Mouse (Mus musculus): ENCODE data around the gene Mbtps1. TPM values are rescaled to one million over a fixed set of nuclear protein-coding genes. Genes with fewer than 3 reads are reported as not detected.

The Mbtps1 gene
- polyA plus RNA-seq, 1 experiment, result 63.9 TPM

GRCm38 (mm10) chr8:119566367-119566766, 7.8 kb upstream of the Mbtps1 start:
- no peaks in the 10 kb centered on the region for H3K9me3 ChIP-seq
- no peaks in the 10 kb centered on the region for H3K27me3 ChIP-seq (replicated peaks)
- no peak for TF ChIP-seq GATA1 (IDR thresholded peaks at IDR 0.05; ENCODE audit: borderline replicate concordance, low read length)
- TF ChIP-seq FLI1 (IDR thresholded peaks at IDR 0.05; ENCODE audit: low read length), result no peak
- H3K4me3 ChIP-seq (replicated peaks), result no peak overlapping the region
- H3K4me1 ChIP-seq, result peaks cover 51% of the 10 kb centered on the region
- peaks cover 89% of the 10 kb centered on the region for H3K36me3 ChIP-seq (replicated peaks; ENCODE audit: low read length)

GRCm38 (mm10) chr8:119563849-119564251, 5.3 kb upstream of the Mbtps1 start:
- H3K27me3 ChIP-seq (replicated peaks), result no peaks in the 10 kb centered on the region
- H3K9me3 ChIP-seq, result no peaks in the 10 kb centered on the region
- TF ChIP-seq GATA1 (IDR thresholded peaks at IDR 0.05; ENCODE audit: borderline replicate concordance, low read length), result no peak
- TF ChIP-seq FLI1 (IDR thresholded peaks at IDR 0.05; ENCODE audit: low read length), result no peak
- H3K4me1 ChIP-seq, result peaks cover 43% of the 10 kb centered on the region
- H3K36me3 ChIP-seq (replicated peaks; ENCODE audit: low read length), result peaks cover 88% of the 10 kb centered on the region
- no peak overlapping the region for H3K4me3 ChIP-seq (replicated peaks)

GRCm38 (mm10) chr8:119559402-119559720, 826 bp upstream of the Mbtps1 start:
- Histone ChIP-seq H3K4me1 (peaks cover 50% of the 10 kb centered on the region), H3K36me3 (replicated peaks; ENCODE audit: low read length) (peaks cover 55% of the 10 kb centered on the region), H3K4me3 (replicated peaks) (peak overlapping the region; percentile 94), H3K9me3 (no peaks in the 10 kb centered on the region), H3K27me3 (replicated peaks) (no peaks in the 10 kb centered on the region)
- TF ChIP-seq FLI1 (IDR thresholded peaks at IDR 0.05; ENCODE audit: low read length) (no peak), GATA1 (IDR thresholded peaks at IDR 0.05; ENCODE audit: borderline replicate concordance, low read length) (no peak)

- Histone ChIP-seq H3K9me3 (no peaks in the 10 kb centered on the region), H3K27me3 (replicated peaks) (no peaks in the 10 kb centered on the region), H3K4me1 (peaks cover 63% of the 10 kb centered on the region), H3K4me3 (replicated peaks) (peak overlapping the region; percentile 94), H3K36me3 (replicated peaks; ENCODE audit: low read length) (peaks cover 42% of the 10 kb centered on the region)
- TF ChIP-seq FLI1 (IDR thresholded peaks at IDR 0.05; ENCODE audit: low read length), result no peak
- no peak for TF ChIP-seq GATA1 (IDR thresholded peaks at IDR 0.05; ENCODE audit: borderline replicate concordance, low read length)
Observed at GRCm38 (mm10) chr8:119557821-119558602, 523 bp downstream of the Mbtps1 start.

- Histone ChIP-seq H3K9me3 (no peaks in the 10 kb centered on the region), H3K4me3 (replicated peaks) (peak overlapping the region; percentile 94), H3K36me3 (replicated peaks; ENCODE audit: low read length) (peaks cover 33% of the 10 kb centered on the region), H3K4me1 (peaks cover 72% of the 10 kb centered on the region), H3K27me3 (replicated peaks) (no peaks in the 10 kb centered on the region)
- no peak for TF ChIP-seq GATA1 (IDR thresholded peaks at IDR 0.05; ENCODE audit: borderline replicate concordance, low read length)
- no peak for TF ChIP-seq FLI1 (IDR thresholded peaks at IDR 0.05; ENCODE audit: low read length)
Observed at GRCm38 (mm10) chr8:119557132-119557531, 1.4 kb downstream of the Mbtps1 start.

- H3K4me1 ChIP-seq, result peaks cover 82% of the 10 kb centered on the region
- TF ChIP-seq FLI1 (IDR thresholded peaks at IDR 0.05; ENCODE audit: low read length), result no peak
- TF ChIP-seq GATA1 (IDR thresholded peaks at IDR 0.05; ENCODE audit: borderline replicate concordance, low read length), result no peak
- no peak overlapping the region for H3K4me3 ChIP-seq (replicated peaks)
- peaks cover 26% of the 10 kb centered on the region for H3K36me3 ChIP-seq (replicated peaks; ENCODE audit: low read length)
- no peaks in the 10 kb centered on the region for H3K27me3 ChIP-seq (replicated peaks)
- H3K9me3 ChIP-seq, result no peaks in the 10 kb centered on the region
Observed at GRCm38 (mm10) chr8:119555861-119556260, 2.7 kb downstream of the Mbtps1 start.

GRCm38 (mm10) chr8:119552967-119553366, 5.6 kb downstream of the Mbtps1 start:
- peaks cover 36% of the 10 kb centered on the region for H3K36me3 ChIP-seq (replicated peaks; ENCODE audit: low read length)
- TF ChIP-seq FLI1 (IDR thresholded peaks at IDR 0.05; ENCODE audit: low read length), result no peak
- no peak for TF ChIP-seq GATA1 (IDR thresholded peaks at IDR 0.05; ENCODE audit: borderline replicate concordance, low read length)
- H3K9me3 ChIP-seq, result no peaks in the 10 kb centered on the region
- H3K27me3 ChIP-seq (replicated peaks), result no peaks in the 10 kb centered on the region
- peaks cover 87% of the 10 kb centered on the region for H3K4me1 ChIP-seq
- H3K4me3 ChIP-seq (replicated peaks), result no peak overlapping the region

GRCm38 (mm10) chr8:119548560-119549113, 9.9 kb downstream of the Mbtps1 start:
- Histone ChIP-seq H3K9me3 (no peaks in the 10 kb centered on the region), H3K4me3 (replicated peaks) (no peak overlapping the region), H3K36me3 (replicated peaks; ENCODE audit: low read length) (peaks cover 68% of the 10 kb centered on the region), H3K27me3 (replicated peaks) (no peaks in the 10 kb centered on the region), H3K4me1 (peaks cover 48% of the 10 kb centered on the region)
- TF ChIP-seq GATA1 (IDR thresholded peaks at IDR 0.05; ENCODE audit: borderline replicate concordance, low read length), result no peak
- no peak for TF ChIP-seq FLI1 (IDR thresholded peaks at IDR 0.05; ENCODE audit: low read length)

GRCm38 (mm10) chr8:119547019-119547691, 11.4 kb downstream of the Mbtps1 start:
- TF ChIP-seq FLI1 (IDR thresholded peaks at IDR 0.05; ENCODE audit: low read length) (no peak), GATA1 (IDR thresholded peaks at IDR 0.05; ENCODE audit: borderline replicate concordance, low read length) (no peak)
- no peaks in the 10 kb centered on the region for H3K27me3 ChIP-seq (replicated peaks)
- peaks cover 82% of the 10 kb centered on the region for H3K36me3 ChIP-seq (replicated peaks; ENCODE audit: low read length)
- H3K4me3 ChIP-seq (replicated peaks), result no peak overlapping the region
- no peaks in the 10 kb centered on the region for H3K9me3 ChIP-seq
- peaks cover 33% of the 10 kb centered on the region for H3K4me1 ChIP-seq

GRCm38 (mm10) chr8:119545791-119546190, 12.7 kb downstream of the Mbtps1 start:
- TF ChIP-seq GATA1 (IDR thresholded peaks at IDR 0.05; ENCODE audit: borderline replicate concordance, low read length) (no peak), FLI1 (IDR thresholded peaks at IDR 0.05; ENCODE audit: low read length) (no peak)
- no peaks in the 10 kb centered on the region for H3K9me3 ChIP-seq
- H3K36me3 ChIP-seq (replicated peaks; ENCODE audit: low read length), result peaks cover 94% of the 10 kb centered on the region
- no peak overlapping the region for H3K4me3 ChIP-seq (replicated peaks)
- peaks cover 22% of the 10 kb centered on the region for H3K4me1 ChIP-seq
- no peaks in the 10 kb centered on the region for H3K27me3 ChIP-seq (replicated peaks)

Data from megakaryocyte, embryonic 14.5 days (primary cell).